Mouse (Mus musculus) heart, postnatal 0 days (tissue): Measurements from ENCODE around the gene Oas1a. TPM values are rescaled to one million over a fixed set of nuclear protein-coding genes. Genes with fewer than 3 reads are reported as not detected.
A peak's percentile ranks its signal among the peaks of the same experiment; 100 is the strongest.
"Not testable (repeated sequence)": the region's sequence is repeated elsewhere in the genome, so short reads cannot be mapped to it uniquely, and the experiment has no call there.

Source experiments
- ATAC-seq: fragments of 200-750 bp; cut with Nextera tagmentation; 2 replicates; pipeline ENCODE4 v1.8.0; 2017; ENCODE audit warnings: low read depth, moderate number of reproducible peaks, moderate library complexity; ENCODE audit not compliant: insufficient read depth
- DNase-seq: peaks from one replicate; pipeline ENCODE4 v3.0.0-alpha.2; 2016; ENCODE audit warnings: low spot score
- H3K27ac ChIP-seq: fragments of 300-500 bp; sonication (generic); 2 replicates; pipeline ENCODE4 v1.5.1; 2014; ENCODE audit warnings: low read depth, mild to moderate bottlenecking
- H3K27me3 ChIP-seq: fragments of 300-500 bp; sonication (generic); 2 replicates; pipeline ENCODE4 v1.6.1; 2014; ENCODE audit warnings: low read length, mixed read lengths; ENCODE audit not compliant: control insufficient read depth, insufficient read depth
- H3K36me3 ChIP-seq: fragments of 300-500 bp; sonication (generic); replicated peaks from 2 replicates; pipeline ENCODE4 v1.6.1; 2014; ENCODE audit warnings: low read length, mixed read lengths; ENCODE audit not compliant: control insufficient read depth, insufficient read depth
- H3K4me1 ChIP-seq: fragments of 300-500 bp; sonication (generic); 2 replicates; pipeline ENCODE4 v1.6.1; 2014; ENCODE audit warnings: antibody characterized with exemption; ENCODE audit not compliant: control insufficient read depth, insufficient read depth
- H3K4me2 ChIP-seq: fragments of 300-500 bp; sonication (generic); 2 replicates; pipeline ENCODE4 v1.6.1; 2014; ENCODE audit warnings: low read depth, mild to moderate bottlenecking, low read length, moderate library complexity
- H3K4me3 ChIP-seq: fragments of 300-500 bp; sonication (generic); 2 replicates; pipeline ENCODE4 v1.5.1; 2014; ENCODE audit warnings: low read depth, low read length
- H3K9ac ChIP-seq: fragments of 300-500 bp; sonication (generic); replicated peaks from 2 replicates; pipeline ENCODE4 v1.6.1; 2014; ENCODE audit warnings: low read depth, low read length, mixed read lengths
- H3K9me3 ChIP-seq: fragments of 300-500 bp; sonication (generic); replicated peaks from 2 replicates; pipeline ENCODE4 v1.6.1; 2016; ENCODE audit warnings: low read length; ENCODE audit not compliant: control insufficient read depth
- CTCF ChIP-seq: IDR thresholded peaks from 2 replicates; pipeline ENCODE4 v1.5.1; 2016; ENCODE audit warnings: antibody characterized with exemption, control low read depth, low read depth
- EP300 ChIP-seq: IDR thresholded peaks from 2 replicates; pipeline ENCODE4 v1.6.1; 2016; ENCODE audit warnings: antibody characterized with exemption, low read depth
- WGBS: fragments of 180-500 bp; shearing (Covaris S2); extraction: QIAGEN DNeasy Blood & Tissue Kit; methylation state at CpG from one replicate; pipeline ENCODE4 v1.1.7; 2014; 5-methylcytosine and 5-hydroxymethylcytosine counted together
- polyA plus RNA-seq: library from polyadenylated mRNA; unstranded; fragments of >200 nt; fragmentation: Nextera tagmentation; extraction: Ambion mirVana; gene quantifications from 2 replicates; pipeline ENCODE4 v1.2.1, GENCODE M21; 2015
- total RNA-seq: library from RNA; depleted of rRNA; stranded (reverse); fragments of >200 nt; gene quantifications from 2 replicates; pipeline ENCODE4 v1.2.3, GENCODE M21; 2014; ENCODE audit warnings: low replicate concordance

Oas1a gene
- total and polyA plus RNA-seq, 2 experiments from 2014 or later: 1.5 to 2.0 TPM

GRCm38 (mm10) chr5:120876839-120877238 is 30.5 kb downstream of the Oas1a start:
- WGBS: 49% methylated on average over 2 of the region's 3 CpGs
- H3K4me3 ChIP-seq, H3K4me1 ChIP-seq, H3K36me3 ChIP-seq, H3K9ac ChIP-seq, H3K9me3 ChIP-seq, H3K27ac ChIP-seq, H3K27me3 ChIP-seq, H3K4me2 ChIP-seq, DNase-seq, ATAC-seq: not testable (repeated sequence)

GRCm38 (mm10) chr5:120871469-120871868 is 35.9 kb downstream of the Oas1a start:
- no peak for ATAC-seq
- H3K9me3 ChIP-seq: no peaks in the 10 kb centered on the region
- no peaks in the 10 kb centered on the region for H3K27me3 ChIP-seq
- no peak for DNase-seq
- H3K4me2 ChIP-seq: no peak overlapping the region
- WGBS: 32% methylated on average over 2 of the region's 2 CpGs
- H3K36me3 ChIP-seq: no peaks in the 10 kb centered on the region
- no peak overlapping the region for H3K9ac ChIP-seq
- TF ChIP-seq CTCF (no peak), EP300 (no peak)
- no peak overlapping the region for H3K4me3 ChIP-seq
- H3K4me1 ChIP-seq: no peaks in the 10 kb centered on the region
- no peak overlapping the region for H3K27ac ChIP-seq

GRCm38 (mm10) chr5:120870782-120871181 is 36.5 kb downstream of the Oas1a start:
- Histone ChIP-seq H3K4me3 (no peak overlapping the region), H3K4me2 (no peak overlapping the region), H3K27ac (no peak overlapping the region), H3K9ac (no peak overlapping the region), H3K27me3 (no peaks in the 10 kb centered on the region), H3K9me3 (no peaks in the 10 kb centered on the region), H3K36me3 (no peaks in the 10 kb centered on the region), H3K4me1 (no peaks in the 10 kb centered on the region)
- ATAC-seq (no peak), DNase-seq (no peak)
- WGBS: 70% methylated on average over 7 of the region's 7 CpGs
- TF ChIP-seq EP300: no peak

GRCm38 (mm10) chr5:120870081-120870480 is 37.2 kb downstream of the Oas1a start:
- DNase-seq: no peak
- Histone ChIP-seq H3K27me3 (no peaks in the 10 kb centered on the region), H3K4me1 (no peaks in the 10 kb centered on the region), H3K36me3 (no peaks in the 10 kb centered on the region), H3K27ac (no peak overlapping the region), H3K4me2 (no peak overlapping the region), H3K9me3 (no peaks in the 10 kb centered on the region), H3K4me3 (no peak overlapping the region), H3K9ac (no peak overlapping the region)
- TF ChIP-seq EP300 (no peak), CTCF (no peak)
- WGBS: 53% methylated on average over 3 of the region's 3 CpGs
- ATAC-seq: no peak

GRCm38 (mm10) chr5:120869436-120870015 is 37.8 kb downstream of the Oas1a start:
- WGBS: 63% methylated on average over 7 of the region's 7 CpGs
- Histone ChIP-seq H3K36me3 (no peaks in the 10 kb centered on the region), H3K9me3 (no peaks in the 10 kb centered on the region), H3K27ac (no peak overlapping the region), H3K4me2 (no peak overlapping the region), H3K4me3 (no peak overlapping the region), H3K9ac (no peak overlapping the region), H3K27me3 (no peaks in the 10 kb centered on the region), H3K4me1 (no peaks in the 10 kb centered on the region)
- ATAC-seq: no peak
- TF ChIP-seq CTCF: no peak
- no peak for TF ChIP-seq EP300
- no peak for DNase-seq

GRCm38 (mm10) chr5:120865336-120865860 is 41.9 kb downstream of the Oas1a start:
- no peaks in the 10 kb centered on the region for H3K27me3 ChIP-seq
- no peaks in the 10 kb centered on the region for H3K36me3 ChIP-seq
- WGBS: 61% methylated on average over 3 of the region's 3 CpGs
- H3K4me3 ChIP-seq: no peak overlapping the region
- DNase-seq: no peak
- H3K4me1 ChIP-seq: no peaks in the 10 kb centered on the region
- no peak overlapping the region for H3K9ac ChIP-seq
- no peak overlapping the region for H3K4me2 ChIP-seq
- no peak for ATAC-seq
- H3K9me3 ChIP-seq: no peaks in the 10 kb centered on the region
- no peak overlapping the region for H3K27ac ChIP-seq
- TF ChIP-seq CTCF (peak; percentile 27), EP300 (no peak)
